Mouse (Mus musculus) forebrain, postnatal 0 days (tissue): ENCODE measurements at regions not wholly inside any gene's neighbourhood (a gene's known extent, or its start where the extent isn't known, plus 50 kb on each side); places are given as distances from the start of the nearest gene placed in this dataset.

Source experiments
- ATAC-seq: fragments of 200-750 bp; cut with Nextera tagmentation; 2 replicates; pipeline ENCODE4 v1.8.0; 2017; ENCODE audit warnings: mild to moderate bottlenecking, moderate library complexity
- DNase-seq: peaks from one replicate; pipeline ENCODE4 v3.0.0-alpha.2; 2015
- H3K27ac ChIP-seq: fragments of 300-500 bp; sonication (generic); 2 replicates; pipeline ENCODE4 v1.5.1; 2014; ENCODE audit warnings: low read depth, mild to moderate bottlenecking, antibody characterized with exemption, low read length, moderate library complexity, mixed read lengths
- H3K27me3 ChIP-seq: fragments of 300-500 bp; sonication (generic); 2 replicates; pipeline ENCODE4 v1.6.1; 2014; ENCODE audit warnings: mild to moderate bottlenecking, low read length, mixed read lengths; ENCODE audit not compliant: insufficient read depth
- H3K36me3 ChIP-seq: fragments of 300-500 bp; sonication (generic); 2 replicates; pipeline ENCODE4 v1.6.1; 2014; ENCODE audit warnings: mild to moderate bottlenecking, moderate library complexity; ENCODE audit not compliant: insufficient read depth
- H3K4me1 ChIP-seq: fragments of 300-500 bp; sonication (generic); 2 replicates; pipeline ENCODE4 v1.6.1; 2014; ENCODE audit warnings: antibody characterized with exemption; ENCODE audit not compliant: insufficient read depth
- H3K4me2 ChIP-seq: fragments of 300-500 bp; sonication (generic); 2 replicates; pipeline ENCODE4 v1.6.1; 2014; ENCODE audit warnings: low read depth, mild to moderate bottlenecking, moderate library complexity
- H3K4me3 ChIP-seq: fragments of 300-500 bp; sonication (generic); 2 replicates; pipeline ENCODE4 v1.5.1; 2014; ENCODE audit warnings: low read depth, low read length, mixed read lengths
- H3K9ac ChIP-seq: fragments of 300-500 bp; sonication (generic); 2 replicates; pipeline ENCODE4 v1.6.1; 2014; ENCODE audit warnings: mild to moderate bottlenecking
- H3K9me3 ChIP-seq: fragments of 300-500 bp; sonication (generic); 2 replicates; pipeline ENCODE4 v1.6.1; 2016; ENCODE audit warnings: low read length
- CTCF ChIP-seq: sonication (generic); IDR thresholded peaks from 2 replicates; pipeline ENCODE4 v1.5.1; 2016; ENCODE audit warnings: antibody characterized with exemption, control low read depth, low read depth
- WGBS: fragments of 180-500 bp; shearing (Covaris S2); extraction: QIAGEN DNeasy Blood & Tissue Kit; methylation state at CpG from one replicate; pipeline ENCODE4 v1.1.7; 2014; 5-methylcytosine and 5-hydroxymethylcytosine counted together

DNA sequence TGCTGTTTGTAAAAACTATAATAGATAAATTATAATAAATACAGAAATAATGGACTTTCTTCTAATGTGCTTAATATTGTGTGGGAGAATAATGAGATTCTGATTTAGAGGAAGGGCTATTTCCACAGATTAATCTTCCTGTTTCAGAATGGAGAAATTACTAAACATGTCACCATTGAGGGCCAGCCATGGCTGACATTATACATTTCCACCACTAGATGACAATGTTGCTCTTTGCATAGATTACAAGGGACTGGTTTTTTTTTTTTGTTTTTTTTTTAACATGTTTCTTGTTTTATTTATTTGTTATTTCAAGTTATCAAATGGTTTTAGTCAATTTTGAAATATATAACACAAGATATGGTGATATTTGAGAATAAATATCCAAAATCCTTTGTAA lies 435.6 kb upstream of the Klhl1 start:
- TF ChIP-seq CTCF: peak; percentile 95
- Histone ChIP-seq H3K9ac (no peak overlapping the region), H3K27me3 (no peaks in the 10 kb centered on the region), H3K4me1 (no peaks in the 10 kb centered on the region), H3K36me3 (no peaks in the 10 kb centered on the region), H3K27ac (no peak overlapping the region), H3K4me3 (no peak overlapping the region), H3K4me2 (no peak overlapping the region), H3K9me3 (no peaks in the 10 kb centered on the region)
- DNase-seq: peak; percentile 73
- peak; percentile 60; the same call in 1 of the 2 replicates for ATAC-seq

DNA sequence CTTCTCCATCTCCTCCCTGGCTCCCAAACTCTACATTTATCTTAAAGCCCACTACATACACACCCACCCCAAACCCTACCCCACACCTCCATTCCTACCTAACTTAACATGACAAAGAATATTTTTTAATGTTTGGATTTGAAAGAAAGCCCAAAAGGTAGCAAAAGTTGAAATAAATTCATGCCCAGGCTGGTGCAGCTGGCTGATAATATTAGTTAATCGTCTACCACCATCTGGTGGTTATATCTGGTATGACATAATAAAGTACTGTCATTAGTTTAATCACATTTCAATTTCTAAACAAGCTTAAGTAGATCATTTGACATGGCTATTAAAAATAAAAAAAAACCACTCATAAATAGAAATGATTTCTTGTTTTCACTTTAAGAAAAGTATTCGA lies 389.8 kb upstream of the Klhl1 start:
- H3K4me1 ChIP-seq: no peaks in the 10 kb centered on the region
- H3K27me3 ChIP-seq: no peaks in the 10 kb centered on the region
- no peaks in the 10 kb centered on the region for H3K9me3 ChIP-seq
- H3K36me3 ChIP-seq: no peaks in the 10 kb centered on the region
- no peak for ATAC-seq
- H3K9ac ChIP-seq: no peak overlapping the region
- peak; percentile 52 for DNase-seq
- H3K4me2 ChIP-seq: no peak overlapping the region
- H3K27ac ChIP-seq: no peak overlapping the region
- WGBS: 4% methylated on average over 2 of the region's 2 CpGs
- TF ChIP-seq CTCF: peak; percentile 69
- H3K4me3 ChIP-seq: no peak overlapping the region

DNA sequence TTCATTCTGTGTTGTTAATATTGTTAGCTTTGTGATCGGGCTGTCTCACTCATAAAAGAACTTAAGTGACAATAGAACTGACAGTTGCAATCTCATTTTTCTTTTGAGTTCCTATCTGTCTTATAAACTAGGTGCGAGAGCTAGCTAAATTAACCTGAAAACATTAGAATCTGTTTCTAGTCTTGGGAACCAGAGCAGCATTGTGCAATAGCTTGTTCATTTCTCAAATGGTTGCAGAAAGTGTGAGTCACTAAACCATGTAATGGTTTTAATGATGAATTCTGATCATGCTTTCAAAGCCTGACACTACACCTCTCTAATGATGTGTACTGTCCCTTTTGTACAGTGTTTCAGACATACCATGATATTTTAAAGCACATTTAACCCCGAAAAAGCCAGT lies 360.8 kb upstream of the Klhl1 start:
- no peak for TF ChIP-seq CTCF
- H3K4me1 ChIP-seq: no peaks in the 10 kb centered on the region
- no peak overlapping the region for H3K27ac ChIP-seq
- ATAC-seq: no peak
- H3K4me2 ChIP-seq: no peak overlapping the region
- 78% methylated on average over 3 of the region's 3 CpGs for WGBS
- no peak overlapping the region for H3K9ac ChIP-seq
- H3K36me3 ChIP-seq: no peaks in the 10 kb centered on the region
- DNase-seq: no peak
- no peaks in the 10 kb centered on the region for H3K27me3 ChIP-seq
- H3K4me3 ChIP-seq: no peak overlapping the region
- no peaks in the 10 kb centered on the region for H3K9me3 ChIP-seq

DNA sequence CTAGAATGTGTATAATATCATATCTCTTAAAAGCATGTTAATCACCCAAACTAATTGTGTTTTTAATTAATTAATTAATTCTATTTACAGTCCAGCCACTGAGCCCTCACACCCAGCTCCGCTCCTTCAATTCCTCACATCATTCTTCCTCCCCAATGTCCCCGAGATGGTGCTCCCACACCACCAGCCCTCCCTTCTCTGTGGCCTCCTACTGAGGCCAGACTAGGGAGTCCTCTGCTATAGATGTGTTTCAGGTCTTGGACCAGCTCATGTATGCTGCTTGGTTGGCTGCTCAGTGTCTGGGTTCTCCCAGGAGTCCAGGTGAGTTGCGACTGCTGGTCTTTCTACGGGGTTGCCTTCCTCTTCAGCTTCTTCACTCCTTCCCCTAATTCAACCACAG lies 353.1 kb upstream of the Klhl1 start:
- Histone ChIP-seq H3K4me2 (no peak overlapping the region), H3K4me3 (no peak overlapping the region), H3K27ac (no peak overlapping the region), H3K27me3 (no peaks in the 10 kb centered on the region), H3K9me3 (no peaks in the 10 kb centered on the region), H3K9ac (no peak overlapping the region), H3K4me1 (no peaks in the 10 kb centered on the region), H3K36me3 (no peaks in the 10 kb centered on the region)
- ATAC-seq: no peak
- 92% methylated on average over 4 of the region's 4 CpGs for WGBS
- no peak for TF ChIP-seq CTCF
- DNase-seq: no peak

DNA sequence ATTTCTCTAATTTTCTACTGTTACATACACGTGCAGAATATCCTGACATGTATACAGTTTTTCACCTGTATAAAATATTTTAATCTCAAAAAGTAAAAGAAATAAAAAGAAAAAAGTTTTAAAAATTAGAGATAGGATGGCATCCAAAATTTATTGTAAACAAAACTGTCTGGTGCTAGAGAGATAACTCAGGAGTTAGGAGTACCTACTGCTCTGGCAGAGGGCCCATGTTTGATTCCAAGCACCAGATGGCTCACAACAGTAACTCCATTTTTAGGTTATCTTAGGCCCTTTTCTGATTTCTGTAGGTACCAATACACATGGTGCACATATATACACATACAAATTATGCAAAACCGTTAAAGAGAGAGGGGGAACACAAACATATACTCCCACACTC lies 320.0 kb upstream of the Klhl1 start:
- no peak for TF ChIP-seq CTCF
- DNase-seq (no peak), ATAC-seq (no peak)
- no peaks in the 10 kb centered on the region for H3K27me3 ChIP-seq
- no peaks in the 10 kb centered on the region for H3K4me1 ChIP-seq
- H3K9ac ChIP-seq: no peak overlapping the region
- no peaks in the 10 kb centered on the region for H3K36me3 ChIP-seq
- H3K9me3 ChIP-seq: no peaks in the 10 kb centered on the region
- WGBS: 80% methylated on average over 2 of the region's 2 CpGs
- H3K4me2 ChIP-seq: no peak overlapping the region
- no peak overlapping the region for H3K4me3 ChIP-seq
- H3K27ac ChIP-seq: no peak overlapping the region

DNA sequence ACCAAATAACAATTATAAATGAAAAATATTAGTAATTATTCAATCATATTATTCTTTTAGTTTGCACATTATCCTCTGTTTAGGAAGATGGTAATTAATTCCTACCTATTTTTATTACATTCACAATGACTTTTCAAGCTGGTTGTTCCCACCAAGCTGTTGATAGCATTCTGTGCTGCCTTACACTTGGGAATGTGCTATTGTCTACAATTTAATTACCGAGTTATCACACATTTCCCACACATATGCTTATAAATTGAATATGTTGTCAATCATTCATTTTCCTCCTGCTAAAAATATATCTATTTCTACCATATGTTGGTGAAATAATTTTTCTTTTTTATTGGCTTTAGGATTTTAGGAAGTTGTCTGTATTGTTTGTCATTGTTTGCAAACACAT lies 306.2 kb upstream of the Klhl1 start:
- ATAC-seq: no peak

DNA sequence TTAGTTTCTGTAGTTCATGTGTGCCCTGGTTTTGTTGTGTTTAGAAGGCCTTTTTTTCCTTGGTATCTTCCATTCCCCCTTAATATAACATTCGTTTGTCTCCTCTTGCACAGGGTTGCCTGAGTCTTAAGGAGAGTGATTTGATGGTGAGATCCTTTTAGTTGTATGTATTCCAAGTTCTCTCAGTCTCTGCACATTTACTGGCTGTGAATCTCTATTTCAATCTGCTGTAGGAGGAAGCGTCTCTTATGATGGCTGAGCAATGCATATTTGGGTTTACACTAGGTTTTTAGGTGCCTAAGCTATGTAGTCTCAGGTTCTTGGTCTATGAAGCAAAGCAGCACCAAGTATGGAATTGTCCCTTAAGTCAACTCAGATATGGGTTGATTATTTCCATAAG lies 296.8 kb upstream of the Klhl1 start:
- Histone ChIP-seq H3K36me3 (no peaks in the 10 kb centered on the region), H3K27me3 (no peaks in the 10 kb centered on the region), H3K4me1 (no peaks in the 10 kb centered on the region), H3K9me3 (no peaks in the 10 kb centered on the region), H3K4me2 (no peak overlapping the region), H3K27ac (no peak overlapping the region), H3K9ac (no peak overlapping the region), H3K4me3 (no peak overlapping the region)
- WGBS: 85% methylated on average over 2 of the region's 2 CpGs
- ATAC-seq (no peak), DNase-seq (no peak)
- TF ChIP-seq CTCF: no peak

More for the DNA sequence above, 306.2 kb upstream of the Klhl1 start:
- H3K9ac ChIP-seq: no peak overlapping the region
- no peaks in the 10 kb centered on the region for H3K9me3 ChIP-seq
- no peak overlapping the region for H3K4me2 ChIP-seq
- 75% methylated on average over 1 of the region's 1 CpGs for WGBS
- H3K36me3 ChIP-seq: no peaks in the 10 kb centered on the region
- TF ChIP-seq CTCF: no peak
- H3K4me3 ChIP-seq: no peak overlapping the region
- no peaks in the 10 kb centered on the region for H3K27me3 ChIP-seq
- H3K4me1 ChIP-seq: no peaks in the 10 kb centered on the region
- peak; percentile 2 for DNase-seq
- no peak overlapping the region for H3K27ac ChIP-seq

DNA sequence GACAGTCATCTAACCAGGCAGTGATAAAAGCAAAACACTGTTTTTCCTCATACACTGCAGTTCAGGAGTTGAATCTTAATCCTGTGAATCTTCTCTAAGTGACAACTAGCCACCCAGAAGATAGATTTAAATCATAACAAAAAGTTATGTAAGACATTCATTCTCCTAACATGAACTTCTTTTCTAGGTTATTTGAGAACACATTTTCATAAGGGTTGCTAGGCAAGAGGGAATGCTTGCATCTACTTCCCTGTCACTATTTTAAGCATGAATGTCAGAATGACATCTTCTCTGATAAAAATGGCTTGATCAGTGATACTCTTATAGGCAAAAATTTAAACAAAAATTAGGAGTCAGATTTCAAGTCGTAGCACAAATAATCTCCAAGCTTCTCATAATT lies 286.4 kb upstream of the Klhl1 start:
- no peaks in the 10 kb centered on the region for H3K27me3 ChIP-seq
- no peak overlapping the region for H3K27ac ChIP-seq
- H3K4me3 ChIP-seq: no peak overlapping the region
- no peaks in the 10 kb centered on the region for H3K4me1 ChIP-seq
- DNase-seq: no peak
- 77% methylated on average over 1 of the region's 1 CpGs for WGBS
- no peaks in the 10 kb centered on the region for H3K9me3 ChIP-seq
- no peaks in the 10 kb centered on the region for H3K36me3 ChIP-seq
- no peak overlapping the region for H3K4me2 ChIP-seq
- no peak for TF ChIP-seq CTCF
- H3K9ac ChIP-seq: no peak overlapping the region
- no peak for ATAC-seq
